Mouse (Mus musculus): ENCODE results near the gene Arid2. TPM values are rescaled to one million over a fixed set of nuclear protein-coding genes. Genes with fewer than 3 reads are reported as not detected.

Arid2 gene
- polyA plus RNA-seq, 1 experiment from 2014 or later: 9.4 TPM

DNA sequence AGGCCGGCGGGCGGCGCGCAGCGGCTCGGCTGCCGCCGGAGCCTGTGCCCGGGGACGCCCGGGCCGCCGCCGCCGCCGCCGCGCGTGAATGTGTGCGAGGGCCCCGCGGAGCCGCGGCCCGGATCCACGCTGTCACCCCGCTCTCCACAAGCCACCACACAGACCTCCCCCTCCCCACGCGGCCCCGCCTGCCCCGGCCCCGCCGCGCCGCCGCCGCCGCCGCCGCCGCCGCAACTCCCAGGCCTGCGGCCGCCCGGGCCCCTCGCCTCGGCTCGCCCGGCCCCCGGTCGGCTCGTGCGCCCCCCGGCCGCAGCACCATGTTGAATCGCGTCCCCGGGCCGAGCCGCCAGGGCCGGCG lies 404 bp upstream of the Arid2 start:
- peak; percentile 35 for ATAC-seq
- Histone ChIP-seq H3K4me3 (ENCODE audit: low read depth, low read length) (peak overlapping the region; percentile 84), H3K9ac (ENCODE audit: low read depth, low read length) (peak overlapping the region; percentile 100), H3K4me1 (replicated peaks; ENCODE audit: control insufficient read depth, insufficient read depth, low read length) (no peaks in the 10 kb centered on the region; the same call in 1 of the 2 replicates), H3K4me2 (replicated peaks; ENCODE audit: low read depth) (peak overlapping the region; percentile 81), H3K9me3 (ENCODE audit: control insufficient read depth) (no peaks in the 10 kb centered on the region), H3K27ac (ENCODE audit: low read depth, low read length) (peak overlapping the region; percentile 100), H3K36me3 (ENCODE audit: control insufficient read depth, insufficient read depth) (no peaks in the 10 kb centered on the region), H3K27me3 (replicated peaks; ENCODE audit: control insufficient read depth, insufficient read depth, low read length) (no peaks in the 10 kb centered on the region)
- WGBS: under 1% methylated on average over 38 of the region's 63 CpGs
- no peak for TF ChIP-seq CTCF (IDR thresholded peaks at IDR 0.05; ENCODE audit: low read depth)

DNA sequence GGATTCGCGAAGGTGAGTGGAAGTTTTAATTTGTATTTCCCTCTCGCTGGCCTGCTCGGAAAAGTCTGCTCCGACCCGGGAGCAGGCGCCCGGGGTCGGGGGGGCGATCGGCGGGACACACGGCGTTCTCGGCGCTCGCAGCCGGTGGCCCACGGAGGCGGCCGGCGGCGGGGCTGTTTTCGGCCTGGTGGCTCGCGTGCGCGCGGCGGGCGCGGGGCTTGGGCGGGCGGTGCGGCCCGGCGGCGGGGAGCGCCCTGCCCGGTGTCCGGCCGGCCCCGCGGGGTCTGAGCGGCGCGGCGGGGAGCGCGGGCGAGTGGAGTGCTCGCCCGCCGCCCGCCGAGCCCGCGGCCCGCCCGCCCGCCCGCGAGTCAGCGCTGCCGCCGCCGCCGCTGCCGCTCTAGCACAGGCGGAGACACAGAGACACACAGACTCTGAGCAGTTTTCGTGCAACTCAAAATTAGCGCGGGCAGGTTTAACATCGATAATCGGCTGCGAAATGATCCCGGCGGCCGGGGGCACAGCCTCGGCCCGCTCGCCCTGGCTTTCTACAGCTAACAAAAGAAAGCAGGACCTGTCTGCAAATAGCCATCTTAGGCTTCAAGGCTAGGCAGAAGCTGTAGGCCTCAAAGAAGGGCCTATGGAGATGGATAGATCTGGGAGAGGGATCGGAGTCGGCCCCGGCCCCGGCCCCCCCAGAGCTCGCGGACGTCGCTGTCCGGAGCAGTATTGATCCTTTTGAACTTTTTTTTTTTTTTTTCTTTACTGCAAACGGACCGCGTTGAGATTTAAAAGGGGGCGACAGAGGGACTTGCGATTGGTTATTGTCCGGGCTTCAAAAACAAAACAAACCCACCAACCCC lies 888 bp downstream of the Arid2 start:
- no peaks in the 10 kb centered on the region; the same call in 1 of the 2 replicates for H3K4me1 ChIP-seq (replicated peaks; ENCODE audit: control insufficient read depth, insufficient read depth, low read length)
- ATAC-seq: no peak

DNA sequence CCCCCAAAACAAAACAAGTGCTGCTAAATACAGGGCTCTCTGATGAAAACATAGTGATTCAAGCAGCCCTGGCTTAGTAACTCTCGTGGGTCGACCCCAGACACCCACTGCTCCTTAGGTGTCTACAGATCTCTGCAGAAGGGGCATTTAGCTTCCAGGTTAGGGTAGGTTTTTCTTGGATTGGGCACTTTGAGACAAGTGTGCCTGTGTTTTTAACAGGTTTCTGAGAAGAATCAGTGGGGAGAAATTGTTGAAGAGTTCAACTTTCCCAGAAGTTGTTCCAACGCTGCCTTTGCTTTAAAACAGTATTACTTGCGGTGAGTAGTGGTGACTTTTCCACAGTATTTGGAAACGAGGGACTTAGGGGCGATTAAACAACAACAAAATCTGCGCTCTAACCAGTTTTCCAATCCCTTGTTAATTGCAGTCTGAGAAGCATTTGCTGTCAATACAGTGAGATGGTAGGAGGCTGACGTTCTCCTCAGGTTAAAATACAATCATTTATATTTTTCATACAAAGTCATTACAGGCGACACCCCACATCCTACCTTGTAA lies 1.6 kb downstream of the Arid2 start:
- Histone ChIP-seq H3K4me3 (ENCODE audit: low read depth, low read length) (peak overlapping the region; percentile 84), H3K4me1 (replicated peaks; ENCODE audit: control insufficient read depth, insufficient read depth, low read length) (no peaks in the 10 kb centered on the region; the same call in 1 of the 2 replicates), H3K9ac (ENCODE audit: low read depth, low read length) (peak overlapping the region; percentile 100), H3K36me3 (ENCODE audit: control insufficient read depth, insufficient read depth) (no peaks in the 10 kb centered on the region), H3K27me3 (replicated peaks; ENCODE audit: control insufficient read depth, insufficient read depth, low read length) (no peaks in the 10 kb centered on the region), H3K27ac (ENCODE audit: low read depth, low read length) (peak overlapping the region; percentile 100), H3K4me2 (replicated peaks; ENCODE audit: low read depth) (peak overlapping the region; percentile 81), H3K9me3 (ENCODE audit: control insufficient read depth) (no peaks in the 10 kb centered on the region)
- no peak for TF ChIP-seq CTCF (IDR thresholded peaks at IDR 0.05; ENCODE audit: low read depth)
- 4% methylated on average over 9 of the region's 9 CpGs for WGBS
- ATAC-seq: no peak

More for the DNA sequence above, 888 bp downstream of the Arid2 start:
- Histone ChIP-seq H3K27me3 (replicated peaks; ENCODE audit: control insufficient read depth, insufficient read depth, low read length) (no peaks in the 10 kb centered on the region), H3K27ac (ENCODE audit: low read depth, low read length) (peak overlapping the region; percentile 100), H3K9ac (ENCODE audit: low read depth, low read length) (peak overlapping the region; percentile 100), H3K36me3 (ENCODE audit: control insufficient read depth, insufficient read depth) (no peaks in the 10 kb centered on the region), H3K4me3 (ENCODE audit: low read depth, low read length) (peak overlapping the region; percentile 84), H3K4me2 (replicated peaks; ENCODE audit: low read depth) (peak overlapping the region; percentile 81), H3K9me3 (ENCODE audit: control insufficient read depth) (no peaks in the 10 kb centered on the region)
- TF ChIP-seq CTCF (IDR thresholded peaks at IDR 0.05; ENCODE audit: low read depth): no peak
- under 1% methylated on average over 78 of the region's 97 CpGs for WGBS

DNA sequence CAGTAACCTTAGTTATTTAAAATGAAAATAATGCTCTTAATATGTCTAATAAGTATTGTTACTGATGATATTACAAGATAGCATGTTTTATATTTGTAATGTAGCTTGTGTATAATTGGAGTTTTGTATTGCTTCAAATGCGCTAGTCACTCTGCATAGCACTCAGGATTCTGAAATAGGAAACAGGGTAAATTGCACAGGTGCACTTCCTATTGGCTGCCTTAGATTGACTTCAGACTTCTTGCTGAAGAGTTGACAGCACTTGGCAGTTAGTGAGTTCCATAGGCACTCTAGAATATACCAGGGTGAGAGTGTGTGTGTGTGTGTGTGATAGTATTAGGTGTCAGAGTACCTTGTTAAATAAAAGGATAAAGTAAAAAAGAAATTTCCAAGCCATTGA lies 2.7 kb downstream of the Arid2 start:
- ATAC-seq: no peak
- WGBS: 43% methylated on average over 1 of the region's 1 CpGs
- Histone ChIP-seq H3K4me1 (replicated peaks; ENCODE audit: control insufficient read depth, insufficient read depth, low read length) (no peaks in the 10 kb centered on the region; the same call in 1 of the 2 replicates), H3K4me2 (replicated peaks; ENCODE audit: low read depth) (0 out of 2 replicates have a peak overlapping the region, but pooled peaks have one; percentile 17), H3K27ac (ENCODE audit: low read depth, low read length) (no peak overlapping the region), H3K9me3 (ENCODE audit: control insufficient read depth) (no peaks in the 10 kb centered on the region), H3K4me3 (ENCODE audit: low read depth, low read length) (no peak overlapping the region), H3K9ac (ENCODE audit: low read depth, low read length) (no peak overlapping the region), H3K27me3 (replicated peaks; ENCODE audit: control insufficient read depth, insufficient read depth, low read length) (no peaks in the 10 kb centered on the region), H3K36me3 (ENCODE audit: control insufficient read depth, insufficient read depth) (no peaks in the 10 kb centered on the region)
- TF ChIP-seq CTCF (IDR thresholded peaks at IDR 0.05; ENCODE audit: low read depth): no peak

DNA sequence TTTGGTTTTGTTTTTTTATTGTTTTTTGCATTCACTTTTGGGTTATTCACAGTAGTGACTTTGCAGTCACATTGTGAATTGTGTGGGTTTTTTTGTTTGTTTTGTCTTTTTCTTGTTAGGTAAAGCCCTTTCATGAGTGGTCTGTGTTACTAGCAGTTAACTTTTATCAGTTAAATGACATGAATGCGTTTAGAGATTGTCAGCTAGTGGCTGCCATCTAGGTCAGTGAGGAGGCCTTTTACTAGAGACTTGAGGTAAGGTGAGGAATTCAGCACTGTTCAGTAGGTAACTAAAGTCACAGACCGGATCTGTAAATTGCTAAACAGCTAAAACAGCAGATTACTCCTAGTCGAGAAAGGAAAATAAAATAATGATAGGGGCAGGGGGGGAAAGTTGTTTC lies 6.1 kb downstream of the Arid2 start:
- 46% methylated on average over 3 of the region's 3 CpGs for WGBS
- no peaks in the 10 kb centered on the region for H3K9me3 ChIP-seq (ENCODE audit: control insufficient read depth)
- no peaks in the 10 kb centered on the region; the same call in 1 of the 2 replicates for H3K4me1 ChIP-seq (replicated peaks; ENCODE audit: control insufficient read depth, insufficient read depth, low read length)
- no peaks in the 10 kb centered on the region; the same call in 1 of the 2 replicates for H3K36me3 ChIP-seq (ENCODE audit: control insufficient read depth, insufficient read depth)
- no peak overlapping the region for H3K9ac ChIP-seq (ENCODE audit: low read depth, low read length)
- no peak overlapping the region for H3K27ac ChIP-seq (ENCODE audit: low read depth, low read length)
- TF ChIP-seq CTCF (IDR thresholded peaks at IDR 0.05; ENCODE audit: low read depth): no peak
- no peak for ATAC-seq
- H3K27me3 ChIP-seq (replicated peaks; ENCODE audit: control insufficient read depth, insufficient read depth, low read length): no peaks in the 10 kb centered on the region
- no peak overlapping the region for H3K4me2 ChIP-seq (replicated peaks; ENCODE audit: low read depth)
- no peak overlapping the region for H3K4me3 ChIP-seq (ENCODE audit: low read depth, low read length)

DNA sequence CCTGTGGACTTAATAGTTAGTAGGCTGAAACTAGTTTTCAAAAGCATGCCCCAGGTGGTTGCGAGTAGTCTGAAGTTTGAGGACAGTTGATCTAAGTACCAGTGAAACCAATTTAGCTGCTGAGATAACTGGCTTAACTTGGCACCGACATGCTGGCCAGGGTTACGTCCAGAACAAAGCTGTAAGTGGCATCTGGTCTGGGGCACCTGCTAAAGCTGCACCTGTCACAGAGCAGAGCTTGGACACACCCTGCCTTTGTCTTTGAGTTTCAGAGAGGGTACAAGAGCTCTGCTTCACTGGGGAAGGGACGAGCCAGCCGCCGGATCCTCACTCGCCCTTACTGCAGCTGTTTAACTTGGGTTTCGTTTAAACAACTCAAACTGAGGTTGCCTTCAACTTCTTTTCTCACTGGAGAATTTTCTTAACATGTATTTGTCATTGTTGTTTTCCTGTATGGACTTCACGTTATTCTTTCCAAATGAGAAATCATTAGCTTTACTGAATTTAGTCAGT lies 9.8 kb downstream of the Arid2 start:
- TF ChIP-seq CTCF (IDR thresholded peaks at IDR 0.05; ENCODE audit: low read depth): no peak
- Histone ChIP-seq H3K4me3 (ENCODE audit: low read depth, low read length) (no peak overlapping the region), H3K27me3 (replicated peaks; ENCODE audit: control insufficient read depth, insufficient read depth, low read length) (no peaks in the 10 kb centered on the region), H3K27ac (ENCODE audit: low read depth, low read length) (no peak overlapping the region), H3K9ac (ENCODE audit: low read depth, low read length) (no peak overlapping the region), H3K9me3 (ENCODE audit: control insufficient read depth) (no peaks in the 10 kb centered on the region), H3K4me2 (replicated peaks; ENCODE audit: low read depth) (0 out of 2 replicates have a peak overlapping the region, but pooled peaks have one; percentile 17), H3K4me1 (replicated peaks; ENCODE audit: control insufficient read depth, insufficient read depth, low read length) (no peaks in the 10 kb centered on the region), H3K36me3 (ENCODE audit: control insufficient read depth, insufficient read depth) (peaks cover 4% of the 10 kb centered on the region; the same call in 1 of the 2 replicates)
- no peak for ATAC-seq
- 42% methylated on average over 9 of the region's 9 CpGs for WGBS
